25 mouse cellular contexts compared by ENCODE assay signal in genomic region chr9:121677476-121677875, GRCm38 (mm10). TPM values are rescaled to one million over a fixed set of nuclear protein-coding genes. Genes with fewer than 3 reads are reported as not detected.
A peak's percentile ranks its signal among the peaks of the same experiment; 100 is the strongest.
DNase-seq lines count a peak whose midpoint lies in the region; ATAC-seq and TF ChIP-seq lines count a peak whose summit lies in the region.
"Had no signal": no experiment of that assay in that cellular context is flagged by ENCODE, and none has a peak within 500 bp of the region (broad histone marks: within the 10 kb centered on the region; RNA-seq: fewer than 3 reads in every experiment).

No protein-coding gene starts in this region.

- H3K4me2 ChIP-seq in lung, embryonic 16.5 days (ENCODE audit: low read depth, low read length) = 0 out of 2 replicates have a peak overlapping the region, but pooled peaks have one; percentile 5
- H3K4me2 ChIP-seq in forebrain, embryonic 13.5 days = no peak overlapping the region
- H3K4me2 ChIP-seq: heart, embryonic 13.5 days; liver, embryonic 11.5 days; midbrain, embryonic 13.5 days; neural tube, embryonic 12.5 days had no signal

- no peaks in the 10 kb centered on the region for H3K27me3 ChIP-seq in liver, adult 2 months (ENCODE audit: control insufficient read depth, insufficient read depth, low read length)
- H3K27me3 ChIP-seq in lung, embryonic 16.5 days (ENCODE audit: control insufficient read depth, insufficient read depth, low read depth, low read length) = no peaks in the 10 kb centered on the region
- H3K27me3 ChIP-seq in forebrain, embryonic 13.5 days = no peaks in the 10 kb centered on the region
- H3K27me3 ChIP-seq: midbrain, embryonic 13.5 days; neural tube, embryonic 12.5 days had no signal

- H3K27ac ChIP-seq in liver, adult 2 months (replicated peaks; ENCODE audit: insufficient read depth, low read depth, low read length) = no peak overlapping the region; the same call in 1 of the 2 replicates
- H3K27ac ChIP-seq in bone marrow macrophage, adult 2 months (ENCODE audit: insufficient read depth, low read depth, low read length) = 0 out of 2 replicates have a peak overlapping the region, but pooled peaks have one; percentile 10
- peak overlapping the region; percentile 14; the same call in 1 of the 2 replicates for H3K27ac ChIP-seq in lung, embryonic 16.5 days (ENCODE audit: low read length)
- no peak overlapping the region for H3K27ac ChIP-seq in forebrain, embryonic 13.5 days
- H3K27ac ChIP-seq: embryonic facial prominence, embryonic 10.5 days; forebrain, embryonic 10.5 days; heart, adult 2 months; heart, embryonic 13.5 days; limb, embryonic 10.5 days; midbrain, embryonic 13.5 days; neural tube, embryonic 12.5 days had no signal

- no peaks in the 10 kb centered on the region for H3K79me2 ChIP-seq in liver, adult 2 months (ENCODE audit: control insufficient read depth, insufficient read depth, low read length)

- TF ChIP-seq POLR2A in liver, adult 2 months (IDR thresholded peaks at IDR 0.05; ENCODE audit: extremely low read depth, insufficient read depth, low read length) = no peak
- no peak for TF ChIP-seq POLR2A in bone marrow macrophage, adult 2 months (IDR thresholded peaks at IDR 0.05; ENCODE audit: borderline replicate concordance, low read depth, low read length)

- H3K36me3 ChIP-seq in liver, adult 2 months (ENCODE audit: control insufficient read depth, insufficient read depth, low read length) = no peaks in the 10 kb centered on the region
- H3K36me3 ChIP-seq in lung, embryonic 16.5 days (ENCODE audit: control insufficient read depth, insufficient read depth, low read length) = no peaks in the 10 kb centered on the region
- peaks cover 12% of the 10 kb centered on the region for H3K36me3 ChIP-seq in forebrain, embryonic 13.5 days (ENCODE audit: poor library complexity, severe bottlenecking)
- H3K36me3 ChIP-seq: heart, embryonic 13.5 days had no signal

- no peak overlapping the region for H3K9ac ChIP-seq in liver, adult 2 months (ENCODE audit: low read depth, low read length)
- peak overlapping the region; percentile 42; the same call in 1 of the 2 replicates for H3K9ac ChIP-seq in lung, embryonic 16.5 days (ENCODE audit: low read length)
- H3K9ac ChIP-seq in forebrain, embryonic 13.5 days = no peak overlapping the region
- H3K9ac ChIP-seq: forebrain, postnatal 0 days; heart, embryonic 13.5 days; midbrain, embryonic 13.5 days; neural tube, embryonic 12.5 days had no signal

- H3K4me3 ChIP-seq in liver, adult 2 months (ENCODE audit: insufficient read depth, low read depth, low read length) = no peak overlapping the region
- no peak overlapping the region for H3K4me3 ChIP-seq in bone marrow macrophage, adult 2 months (ENCODE audit: insufficient read depth, low read length)
- no peak overlapping the region for H3K4me3 ChIP-seq in lung, embryonic 16.5 days (ENCODE audit: low read length)
- H3K4me3 ChIP-seq in forebrain, embryonic 13.5 days = no peak overlapping the region
- H3K4me3 ChIP-seq: embryonic facial prominence, embryonic 10.5 days; forebrain, embryonic 10.5 days; heart, adult 2 months; heart, embryonic 13.5 days; limb, embryonic 10.5 days; midbrain, embryonic 13.5 days; neural tube, embryonic 12.5 days had no signal

- ATAC-seq in lung, embryonic 16.5 days (ENCODE audit: low read depth) = peak; percentile 50
- no peak for ATAC-seq in forebrain, embryonic 13.5 days
- ATAC-seq: forebrain, postnatal 0 days; midbrain, embryonic 13.5 days had no signal

- WGBS in liver, adult 2 months = 24% methylated on average over 8 of the region's 8 CpGs
- 24% methylated on average over 8 of the region's 8 CpGs for WGBS in lung, embryonic 16.5 days
- 92% methylated on average over 8 of the region's 8 CpGs for WGBS in forebrain, embryonic 13.5 days

- DNase-seq in liver, adult 2 months (ENCODE audit: extremely low read depth, low read depth, low spot score) = peak; percentile 68
- DNase-seq in liver = no peak
- peak; percentile 68 to 75 for DNase-seq in lung, postnatal 4 days
- DNase-seq in testis, postnatal 14 days (ENCODE audit: low spot score) = no peak
- DNase-seq: adrenal gland, postnatal 14 days; cerebellum, adult 9-10 months; forebrain, postnatal 0 days; gastrocnemius, postnatal 36 days; heart, adult 2 months; heart, postnatal 14 days; kidney, adult 11 months; right cerebral cortex, postnatal 14 days; thymus, adult 18-20 months had no signal

- TF ChIP-seq CTCF in liver, adult 2 months (IDR thresholded peaks at IDR 0.05; ENCODE audit: low read depth, low read length) = no peak
- TF ChIP-seq CTCF in bone marrow macrophage, adult 2 months (IDR thresholded peaks at IDR 0.05; ENCODE audit: low read depth, low read length) = no peak

- H3K4me1 ChIP-seq in liver, adult 2 months (ENCODE audit: control insufficient read depth, insufficient read depth, low read length) = no peaks in the 10 kb centered on the region; the same call in 1 of the 2 replicates
- peaks cover 31% of the 10 kb centered on the region for H3K4me1 ChIP-seq in bone marrow macrophage, adult 2 months (ENCODE audit: control insufficient read depth, insufficient read depth, low read length)
- peaks cover 17% of the 10 kb centered on the region for H3K4me1 ChIP-seq in lung, embryonic 16.5 days (replicated peaks; ENCODE audit: control insufficient read depth, insufficient read depth, low read length)
- H3K4me1 ChIP-seq in forebrain, embryonic 13.5 days = 0 out of 2 replicates have a peak, but pooled peaks cover 5% of the 10 kb centered on the region
- H3K4me1 ChIP-seq: neural tube, embryonic 12.5 days had no signal

- H3K9me3 ChIP-seq in lung, embryonic 16.5 days (ENCODE audit: control insufficient read depth, low read length) = no peaks in the 10 kb centered on the region
- no peaks in the 10 kb centered on the region for H3K9me3 ChIP-seq in forebrain, embryonic 13.5 days (replicated peaks)
- H3K9me3 ChIP-seq: embryonic facial prominence, embryonic 10.5 days; forebrain, embryonic 10.5 days; heart, embryonic 13.5 days; limb, embryonic 10.5 days; midbrain, embryonic 13.5 days; neural tube, embryonic 12.5 days had no signal

RNA-seq across cellular contexts. Expression of gene Sec22c, which starts 27.8 kb away (rescaled TPM):
- 3.7 and 4.1 TPM in 2 replicates for total RNA-seq in liver, adult 2 months (2014; rRNA removed)
- 5.7 and 9.5 TPM in 2 replicates for polyA plus RNA-seq in liver, adult 2 months (2012; rRNA removed)
- 9.3 and 14.2 TPM in 2 replicates for polyA plus RNA-seq in bone marrow macrophage, adult 2 months (2012; ENCODE audit: insufficient read depth, insufficient read length, missing spikeins)
- polyA plus RNA-seq in lung, embryonic 16.5 days (2015; fragmentation: Nextera tagmentation; extraction: Ambion mirVana) = 9.2 and 10.0 TPM in 2 replicates
- 29.9 and 35.1 TPM in 2 replicates for polyA plus RNA-seq in forebrain, embryonic 13.5 days (2015; fragmentation: Nextera tagmentation; extraction: Ambion mirVana)

RNA-seq across cellular contexts. Expression of gene Ss18l2, which starts 32.7 kb away (rescaled TPM):
- total RNA-seq in liver, adult 2 months (2014; rRNA removed) = 82.4 and 83.3 TPM in 2 replicates
- 35.2 and 56.8 TPM in 2 replicates for polyA plus RNA-seq in liver, adult 2 months (2012; rRNA removed)
- polyA plus RNA-seq in bone marrow macrophage, adult 2 months (2012; ENCODE audit: insufficient read depth, insufficient read length, missing spikeins) = 27.5 and 34.0 TPM in 2 replicates
- polyA plus RNA-seq in lung, embryonic 16.5 days (2015; fragmentation: Nextera tagmentation; extraction: Ambion mirVana) = 94.0 and 104 TPM in 2 replicates
- polyA plus RNA-seq in forebrain, embryonic 13.5 days (2015; fragmentation: Nextera tagmentation; extraction: Ambion mirVana) = 130 and 159 TPM in 2 replicates

RNA-seq across cellular contexts. Expression of gene Vipr1, which starts 35.0 kb away (rescaled TPM):
- total RNA-seq in liver, adult 2 months (2014; rRNA removed) = 22.2 and 25.4 TPM in 2 replicates
- polyA plus RNA-seq in liver, adult 2 months (2012; rRNA removed) = 16.7 and 16.9 TPM in 2 replicates
- polyA plus RNA-seq in bone marrow macrophage, adult 2 months (2012; ENCODE audit: insufficient read depth, insufficient read length, missing spikeins) = 4.1 and 4.8 TPM in 2 replicates
- 0.36 and 0.50 TPM in 2 replicates for polyA plus RNA-seq in lung, embryonic 16.5 days (2015; fragmentation: Nextera tagmentation; extraction: Ambion mirVana)
- 0.37 and 0.59 TPM in 2 replicates for polyA plus RNA-seq in forebrain, embryonic 13.5 days (2015; fragmentation: Nextera tagmentation; extraction: Ambion mirVana)

RNA-seq across cellular contexts. Expression of gene Lyzl4, which starts 35.6 kb away (rescaled TPM):
- total RNA-seq in liver, adult 2 months (2014; rRNA removed) = not detected in 2 replicates
- not detected in 2 replicates for polyA plus RNA-seq in liver, adult 2 months (2012; rRNA removed)
- polyA plus RNA-seq in bone marrow macrophage, adult 2 months (2012; ENCODE audit: insufficient read depth, insufficient read length, missing spikeins) = 11.5 and 11.8 TPM in 2 replicates
- 0.34 TPM in 1 of 2 replicates, not detected in the other for polyA plus RNA-seq in lung, embryonic 16.5 days (2015; fragmentation: Nextera tagmentation; extraction: Ambion mirVana)
- polyA plus RNA-seq in forebrain, embryonic 13.5 days (2015; fragmentation: Nextera tagmentation; extraction: Ambion mirVana) = not detected in 2 replicates
- total RNA-seq: adrenal gland, postnatal 14 days; forebrain, postnatal 0 days; gastrocnemius, postnatal 36 days; heart, adult 2 months; heart, postnatal 14 days had no signal
- polyA plus RNA-seq: CD4-positive, CD25-positive, alpha-beta regulatory T cell, adult 4 months; embryonic facial prominence, embryonic 10.5 days; forebrain, embryonic 10.5 days; forebrain, postnatal 0 days; heart, embryonic 13.5 days; hindbrain, embryonic 11.5 days; limb, embryonic 10.5 days; liver, embryonic 11.5 days; neural tube, embryonic 12.5 days had no signal

RNA-seq across cellular contexts. Expression of gene Nktr, which starts 41.5 kb away (rescaled TPM):
- 36.7 and 38.4 TPM in 2 replicates for total RNA-seq in liver, adult 2 months (2014; rRNA removed)
- 13.0 and 27.2 TPM in 2 replicates for polyA plus RNA-seq in liver, adult 2 months (2012; rRNA removed)
- 109 and 111 TPM in 2 replicates for polyA plus RNA-seq in bone marrow macrophage, adult 2 months (2012; ENCODE audit: insufficient read depth, insufficient read length, missing spikeins)
- 61.9 and 69.5 TPM in 2 replicates for polyA plus RNA-seq in lung, embryonic 16.5 days (2015; fragmentation: Nextera tagmentation; extraction: Ambion mirVana)
- 69.5 and 70.9 TPM in 2 replicates for polyA plus RNA-seq in forebrain, embryonic 13.5 days (2015; fragmentation: Nextera tagmentation; extraction: Ambion mirVana)

Comparison
In these comparisons a context has a peak if more than half of its experiments do, and no peak if none do; other contexts are left out.
1. DNase-seq: peak in liver, adult 2 months (single experiment) and lung, postnatal 4 days (2 of 2); none in liver (single experiment) and testis, postnatal 14 days (single experiment).
2. H3K27ac ChIP-seq: peak in bone marrow macrophage, adult 2 months (single experiment) and lung, embryonic 16.5 days (single experiment); none in liver, adult 2 months (single experiment) and forebrain, embryonic 13.5 days (single experiment).